Mouse (Mus musculus) forebrain, embryonic 13.5 days (tissue): ENCODE data around the gene Rap1gap2. TPM values are rescaled to one million over a fixed set of nuclear protein-coding genes. Genes with fewer than 3 reads are reported as not detected.
A peak's percentile ranks its signal among the peaks of the same experiment; 100 is the strongest.
"Not testable (repeated sequence)": the region's sequence is repeated elsewhere in the genome, so short reads cannot be mapped to it uniquely, and the experiment has no call there.

Source experiments
- ATAC-seq: fragments of 200-750 bp; cut with Nextera tagmentation; 2 replicates; pipeline ENCODE4 v1.8.0; 2017
- H3K27ac ChIP-seq: fragments of 300-500 bp; sonication (generic); 2 replicates; pipeline ENCODE4 v1.5.1; 2015; ENCODE audit warnings: inconsistent platforms, mild to moderate bottlenecking, moderate library complexity
- H3K27me3 ChIP-seq: fragments of 300-500 bp; sonication (generic); 2 replicates; pipeline ENCODE4 v1.6.1; 2015; ENCODE audit warnings: mild to moderate bottlenecking, inconsistent platforms
- H3K36me3 ChIP-seq: fragments of 300-500 bp; sonication (generic); 2 replicates; pipeline ENCODE4 v1.6.1; 2015; ENCODE audit warnings: mild to moderate bottlenecking, inconsistent platforms; ENCODE audit not compliant: poor library complexity, severe bottlenecking
- H3K4me1 ChIP-seq: fragments of 300-500 bp; sonication (generic); 2 replicates; pipeline ENCODE4 v1.6.1; 2015; ENCODE audit warnings: inconsistent platforms
- H3K4me2 ChIP-seq: fragments of 300-500 bp; sonication (generic); 2 replicates; pipeline ENCODE4 v1.6.1; 2015; ENCODE audit warnings: inconsistent platforms, mild to moderate bottlenecking, moderate library complexity
- H3K4me3 ChIP-seq: fragments of 300-500 bp; sonication (generic); 2 replicates; pipeline ENCODE4 v1.5.1; 2015; ENCODE audit warnings: mild to moderate bottlenecking, inconsistent platforms
- H3K9ac ChIP-seq: fragments of 300-500 bp; sonication (generic); 2 replicates; pipeline ENCODE4 v1.6.1; 2015; ENCODE audit warnings: mild to moderate bottlenecking, inconsistent platforms
- H3K9me3 ChIP-seq: fragments of 300-500 bp; sonication (generic); replicated peaks from 2 replicates; pipeline ENCODE4 v1.6.1; 2016; ENCODE audit warnings: inconsistent platforms
- WGBS: fragments of 180-500 bp; shearing (Covaris S2); methylation state at CpG from one replicate; pipeline ENCODE4 v1.1.7; 2015; 5-methylcytosine and 5-hydroxymethylcytosine counted together
- polyA plus RNA-seq: library from polyadenylated mRNA; unstranded; fragments of >200 nt; fragmentation: Nextera tagmentation; extraction: Ambion mirVana; gene quantifications from 2 replicates; pipeline ENCODE4 v1.2.1, GENCODE M21; 2015

Rap1gap2 gene
- polyA plus RNA-seq, 1 experiment from 2014 or later = 4.0 TPM

- Histone ChIP-seq H3K27ac (peak overlapping the region; percentile 41; the same call in 1 of the 2 replicates), H3K4me2 (peak overlapping the region; percentile 73), H3K27me3 (peaks cover 62% of the 10 kb centered on the region), H3K9me3 (no peaks in the 10 kb centered on the region), H3K4me1 (peaks cover 7% of the 10 kb centered on the region), H3K9ac (peak overlapping the region; percentile 63), H3K36me3 (no peaks in the 10 kb centered on the region), H3K4me3 (peak overlapping the region; percentile 48)
- 3% methylated on average over 63 of the region's 66 CpGs for WGBS
- peak; percentile 87 for ATAC-seq
Observed at GRCm38 (mm10) chr11:74589401-74590238, 21.1 kb downstream of the Rap1gap2 start.

GRCm38 (mm10) chr11:74586401-74586800 lies 24.3 kb downstream of the Rap1gap2 start:
- H3K9ac ChIP-seq = no peak overlapping the region
- H3K4me2 ChIP-seq = no peak overlapping the region
- H3K27me3 ChIP-seq = peaks cover 46% of the 10 kb centered on the region
- no peak for ATAC-seq
- WGBS = 71% methylated on average over 5 of the region's 5 CpGs
- H3K4me1 ChIP-seq = peaks cover 7% of the 10 kb centered on the region
- no peaks in the 10 kb centered on the region for H3K9me3 ChIP-seq
- no peak overlapping the region for H3K27ac ChIP-seq
- H3K4me3 ChIP-seq = no peak overlapping the region
- H3K36me3 ChIP-seq = no peaks in the 10 kb centered on the region

GRCm38 (mm10) chr11:74584946-74585723 lies 25.6 kb downstream of the Rap1gap2 start:
- no peak overlapping the region for H3K4me3 ChIP-seq
- no peak for ATAC-seq
- peaks cover 33% of the 10 kb centered on the region for H3K27me3 ChIP-seq
- peaks cover 7% of the 10 kb centered on the region for H3K4me1 ChIP-seq
- 71% methylated on average over 10 of the region's 10 CpGs for WGBS
- H3K36me3 ChIP-seq = no peaks in the 10 kb centered on the region
- H3K27ac ChIP-seq = no peak overlapping the region
- no peaks in the 10 kb centered on the region for H3K9me3 ChIP-seq
- H3K4me2 ChIP-seq = no peak overlapping the region
- no peak overlapping the region for H3K9ac ChIP-seq

GRCm38 (mm10) chr11:74583824-74584349 lies 26.8 kb downstream of the Rap1gap2 start:
- ATAC-seq = no peak
- Histone ChIP-seq H3K4me2 (no peak overlapping the region), H3K9ac (no peak overlapping the region), H3K4me1 (no peaks in the 10 kb centered on the region), H3K9me3 (no peaks in the 10 kb centered on the region), H3K27me3 (peaks cover 20% of the 10 kb centered on the region), H3K4me3 (no peak overlapping the region), H3K36me3 (no peaks in the 10 kb centered on the region), H3K27ac (no peak overlapping the region)
- WGBS = 76% methylated on average over 7 of the region's 7 CpGs

GRCm38 (mm10) chr11:74582464-74582863 lies 28.3 kb downstream of the Rap1gap2 start:
- 92% methylated on average over 3 of the region's 3 CpGs for WGBS
- Histone ChIP-seq H3K4me1 (no peaks in the 10 kb centered on the region), H3K27ac (no peak overlapping the region), H3K36me3 (no peaks in the 10 kb centered on the region), H3K9me3 (no peaks in the 10 kb centered on the region), H3K4me2 (no peak overlapping the region), H3K4me3 (no peak overlapping the region), H3K9ac (no peak overlapping the region), H3K27me3 (peaks cover 6% of the 10 kb centered on the region)
- no peak for ATAC-seq

- H3K4me2 ChIP-seq, H3K36me3 ChIP-seq, H3K4me1 ChIP-seq, H3K4me3 ChIP-seq, H3K9me3 ChIP-seq, ATAC-seq, H3K27ac ChIP-seq, H3K9ac ChIP-seq, H3K27me3 ChIP-seq: not testable (repeated sequence)
- 49% methylated on average over 4 of the region's 4 CpGs for WGBS
Observed at GRCm38 (mm10) chr11:74581333-74581732, 29.4 kb downstream of the Rap1gap2 start.

GRCm38 (mm10) chr11:74577068-74577467 lies 33.6 kb downstream of the Rap1gap2 start:
- no peaks in the 10 kb centered on the region; the same call in 1 of the 2 replicates for H3K27me3 ChIP-seq
- peaks cover 9% of the 10 kb centered on the region for H3K4me1 ChIP-seq
- no peak overlapping the region for H3K4me3 ChIP-seq
- no peak overlapping the region for H3K4me2 ChIP-seq
- no peaks in the 10 kb centered on the region for H3K9me3 ChIP-seq
- 82% methylated on average over 3 of the region's 3 CpGs for WGBS
- no peak for ATAC-seq
- no peaks in the 10 kb centered on the region for H3K36me3 ChIP-seq
- H3K27ac ChIP-seq = no peak overlapping the region
- no peak overlapping the region for H3K9ac ChIP-seq

- H3K4me3 ChIP-seq = no peak overlapping the region
- no peaks in the 10 kb centered on the region for H3K9me3 ChIP-seq
- H3K9ac ChIP-seq = no peak overlapping the region
- ATAC-seq = peak; percentile 41; the same call in 1 of the 2 replicates
- WGBS = 51% methylated on average over 3 of the region's 3 CpGs
- no peaks in the 10 kb centered on the region; the same call in 1 of the 2 replicates for H3K27me3 ChIP-seq
- H3K4me2 ChIP-seq = no peak overlapping the region
- H3K36me3 ChIP-seq = no peaks in the 10 kb centered on the region
- no peak overlapping the region for H3K27ac ChIP-seq
- peaks cover 9% of the 10 kb centered on the region for H3K4me1 ChIP-seq
Observed at GRCm38 (mm10) chr11:74575940-74576339, 34.8 kb downstream of the Rap1gap2 start.

- Histone ChIP-seq H3K36me3 (no peaks in the 10 kb centered on the region), H3K4me1 (peaks cover 9% of the 10 kb centered on the region), H3K27me3 (no peaks in the 10 kb centered on the region; the same call in 1 of the 2 replicates), H3K9me3 (no peaks in the 10 kb centered on the region), H3K27ac (no peak overlapping the region), H3K4me3 (no peak overlapping the region), H3K9ac (no peak overlapping the region), H3K4me2 (no peak overlapping the region)
- WGBS = 73% methylated on average over 4 of the region's 4 CpGs
- no peak for ATAC-seq
Observed at GRCm38 (mm10) chr11:74574768-74575434, 35.8 kb downstream of the Rap1gap2 start.

- no peak overlapping the region for H3K9ac ChIP-seq
- H3K36me3 ChIP-seq = no peaks in the 10 kb centered on the region
- H3K9me3 ChIP-seq = no peaks in the 10 kb centered on the region
- H3K27ac ChIP-seq = no peak overlapping the region
- 81% methylated on average over 6 of the region's 6 CpGs for WGBS
- no peaks in the 10 kb centered on the region; the same call in 1 of the 2 replicates for H3K27me3 ChIP-seq
- H3K4me3 ChIP-seq = no peak overlapping the region
- no peak for ATAC-seq
- H3K4me1 ChIP-seq = peaks cover 9% of the 10 kb centered on the region
- no peak overlapping the region for H3K4me2 ChIP-seq
Observed at GRCm38 (mm10) chr11:74572459-74573061, 38.2 kb downstream of the Rap1gap2 start.

GRCm38 (mm10) chr11:74569735-74570134 lies 41.0 kb downstream of the Rap1gap2 start:
- Histone ChIP-seq H3K4me1 (0 out of 2 replicates have a peak, but pooled peaks cover 2% of the 10 kb centered on the region), H3K4me2 (no peak overlapping the region), H3K27me3 (no peaks in the 10 kb centered on the region; the same call in 1 of the 2 replicates), H3K9ac (no peak overlapping the region), H3K36me3 (no peaks in the 10 kb centered on the region), H3K9me3 (no peaks in the 10 kb centered on the region), H3K4me3 (no peak overlapping the region), H3K27ac (no peak overlapping the region)
- WGBS = 75% methylated on average over 6 of the region's 6 CpGs
- no peak for ATAC-seq
